Mouse (Mus musculus) forebrain, embryonic 15.5 days (tissue): ENCODE results near the gene Supt16. TPM values are rescaled to one million over a fixed set of nuclear protein-coding genes. Genes with fewer than 3 reads are reported as not detected.

ENCODE experiments used
- polyA plus RNA-seq: library from polyadenylated mRNA; unstranded; fragments of >200 nt; fragmentation: Nextera tagmentation; extraction: Ambion mirVana; gene quantifications from 2 replicates; pipeline ENCODE4 v1.2.1, GENCODE M21; 2015

Supt16 gene
- polyA plus RNA-seq, 1 experiment from 2014 or later = 58.9 TPM

Other genes with a start within 250 kb of the Supt16 start
- gene Arhgef40, start 212.7 kb downstream of the Supt16 start, polyA plus RNA-seq = 65.7 and 69.8 TPM in 2 replicates
- 0.28 and 0.64 TPM in 2 replicates for gene Tmem253, start 181.8 kb downstream of the Supt16 start, polyA plus RNA-seq
- 43.3 and 48.9 TPM in 2 replicates for gene Zfp219, start 176.7 kb downstream of the Supt16 start, polyA plus RNA-seq
- gene Olfr221, start 155.0 kb downstream of the Supt16 start, polyA plus RNA-seq = not detected in 2 replicates
- gene Hnrnpc, start 93.4 kb downstream of the Supt16 start, polyA plus RNA-seq = 710 and 729 TPM in 2 replicates
- gene Rpgrip1, start 86.7 kb downstream of the Supt16 start, polyA plus RNA-seq = 61.9 and 71.1 TPM in 2 replicates
- 39.7 and 47.9 TPM in 2 replicates for gene Chd8, start 60.4 kb upstream of the Supt16 start, polyA plus RNA-seq
- gene Tox4, start 81.7 kb upstream of the Supt16 start, polyA plus RNA-seq = 59.5 and 62.9 TPM in 2 replicates
- 44.4 and 44.8 TPM in 2 replicates for gene Rab2b, start 82.1 kb upstream of the Supt16 start, polyA plus RNA-seq
- 51.4 and 57.1 TPM in 2 replicates for gene Mettl3, start 107.7 kb upstream of the Supt16 start, polyA plus RNA-seq
- gene Sall2, start 131.3 kb upstream of the Supt16 start, polyA plus RNA-seq = 29.6 and 31.7 TPM in 2 replicates
- not detected in 2 replicates for gene Olfr1513, start 159.0 kb upstream of the Supt16 start, polyA plus RNA-seq
- not detected in 2 replicates for gene Olfr1512, start 181.8 kb upstream of the Supt16 start, polyA plus RNA-seq
- gene Olfr1511, start 200.0 kb upstream of the Supt16 start, polyA plus RNA-seq = not detected in 2 replicates
- gene Olfr1510, start 217.0 kb upstream of the Supt16 start, polyA plus RNA-seq = not detected in 2 replicates
- not detected in 2 replicates for gene Olfr1509, start 245.6 kb upstream of the Supt16 start, polyA plus RNA-seq